In the genomic region with DNA sequence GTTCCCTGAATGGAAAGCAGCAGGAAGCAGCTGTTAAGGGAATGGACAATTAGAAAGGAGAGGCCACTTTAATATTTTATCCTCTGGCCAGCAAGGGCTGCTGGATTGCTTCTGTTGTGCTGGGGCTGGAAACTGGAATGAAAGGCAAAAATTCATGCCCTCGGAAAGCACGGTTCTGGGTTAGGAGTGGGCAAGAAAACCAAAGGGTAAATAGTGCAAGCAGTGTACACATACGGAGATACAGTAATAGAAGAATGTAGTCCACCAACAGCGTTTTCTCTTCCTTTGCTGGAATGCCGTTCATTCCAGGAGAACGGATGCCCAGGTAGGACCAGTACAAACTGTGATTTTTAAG, we compare ENCODE assay signal across 9 mouse cellular contexts. TPM values are rescaled to one million over a fixed set of nuclear protein-coding genes. Genes with fewer than 3 reads are reported as not detected.
A peak's percentile ranks its signal among the peaks of the same experiment; 100 is the strongest.
DNase-seq lines count a peak whose midpoint lies in the region; ATAC-seq and TF ChIP-seq lines count a peak whose summit lies in the region.
"Had no signal": no experiment of that assay in that cellular context is flagged by ENCODE, and none has a peak within 500 bp of the region (broad histone marks: within the 10 kb centered on the region; RNA-seq: fewer than 3 reads in every experiment).

No protein-coding gene starts in this region.

- no peak for ATAC-seq in kidney, embryonic 15.5 days (replicated peaks; ENCODE audit: low FRiP score)
- ATAC-seq in forebrain, postnatal 0 days = no peak
- peak; percentile 63; the same call in 1 of the 2 replicates for ATAC-seq in midbrain, embryonic 16.5 days

- no peak for TF ChIP-seq POLR2A in kidney, adult 2 months (IDR thresholded peaks at IDR 0.05; ENCODE audit: low read depth, low read length)
- TF ChIP-seq POLR2A in embryonic fibroblast, embryonic 13.5 days (IDR thresholded peaks at IDR 0.05; ENCODE audit: low read depth, low read length) = no peak

- no peaks in the 10 kb centered on the region for H3K36me3 ChIP-seq in kidney, embryonic 15.5 days
- H3K36me3 ChIP-seq in kidney, adult 2 months (ENCODE audit: control insufficient read depth, insufficient read depth, low read length) = no peaks in the 10 kb centered on the region
- no peaks in the 10 kb centered on the region for H3K36me3 ChIP-seq in forebrain, postnatal 0 days (ENCODE audit: insufficient read depth)
- H3K36me3 ChIP-seq in midbrain, embryonic 16.5 days (ENCODE audit: control insufficient read depth, insufficient read depth, low read length) = no peaks in the 10 kb centered on the region
- H3K36me3 ChIP-seq: G1E; liver, embryonic 15.5 days had no signal

- 69% methylated on average over 6 of the region's 6 CpGs for WGBS in kidney, embryonic 15.5 days
- 59% methylated on average over 6 of the region's 6 CpGs for WGBS in kidney, adult 2 months
- 51% methylated on average over 6 of the region's 6 CpGs for WGBS in forebrain, postnatal 0 days
- 71% methylated on average over 6 of the region's 6 CpGs for WGBS in midbrain, embryonic 16.5 days

- H3K4me1 ChIP-seq in kidney, embryonic 15.5 days = peaks cover 40% of the 10 kb centered on the region
- H3K4me1 ChIP-seq in kidney, adult 2 months (ENCODE audit: control insufficient read depth, insufficient read depth, low read length) = no peaks in the 10 kb centered on the region
- H3K4me1 ChIP-seq in embryonic fibroblast, embryonic 13.5 days (ENCODE audit: control insufficient read depth, insufficient read depth, low read length) = peaks cover 2% of the 10 kb centered on the region; the same call in 1 of the 2 replicates
- peaks cover 5% of the 10 kb centered on the region; the same call in 1 of the 2 replicates for H3K4me1 ChIP-seq in forebrain, postnatal 0 days (ENCODE audit: insufficient read depth)
- no peaks in the 10 kb centered on the region for H3K4me1 ChIP-seq in midbrain, embryonic 16.5 days (ENCODE audit: control insufficient read depth, insufficient read depth, low read length)
- H3K4me1 ChIP-seq: liver, embryonic 15.5 days had no signal

- H3K4me3 ChIP-seq in kidney, embryonic 15.5 days (replicated peaks) = no peak overlapping the region
- no peak overlapping the region for H3K4me3 ChIP-seq in kidney, adult 2 months (ENCODE audit: insufficient read depth, low read depth, low read length)
- H3K4me3 ChIP-seq in embryonic fibroblast, embryonic 13.5 days (ENCODE audit: insufficient read depth, low read length) = no peak overlapping the region
- no peak overlapping the region for H3K4me3 ChIP-seq in forebrain, postnatal 0 days (ENCODE audit: low read depth, low read length)
- no peak overlapping the region for H3K4me3 ChIP-seq in midbrain, embryonic 16.5 days (ENCODE audit: low read depth, low read length)
- H3K4me3 ChIP-seq: liver, embryonic 15.5 days had no signal

- H3K27ac ChIP-seq in kidney, embryonic 15.5 days = peak overlapping the region; percentile 57
- no peak overlapping the region for H3K27ac ChIP-seq in kidney, adult 2 months (ENCODE audit: insufficient read depth, low read depth, low read length)
- peak overlapping the region; percentile 30; the same call in 1 of the 2 replicates for H3K27ac ChIP-seq in embryonic fibroblast, embryonic 13.5 days (ENCODE audit: insufficient read depth, low read length)
- peak overlapping the region; percentile 54 for H3K27ac ChIP-seq in forebrain, postnatal 0 days (ENCODE audit: low read depth, low read length)
- no peak overlapping the region for H3K27ac ChIP-seq in midbrain, embryonic 16.5 days (ENCODE audit: low read length)
- H3K27ac ChIP-seq: liver, embryonic 15.5 days had no signal

- no peak for DNase-seq in kidney, adult 2 months
- no peak for DNase-seq in forebrain, postnatal 0 days
- no peak for DNase-seq in MN1 (ENCODE audit: low spot score)
- no peak for DNase-seq in spleen, postnatal 36 days (ENCODE audit: low spot score in 2 of 2)

- H3K9ac ChIP-seq in kidney, embryonic 15.5 days = no peak overlapping the region
- H3K9ac ChIP-seq in forebrain, postnatal 0 days = no peak overlapping the region
- no peak overlapping the region for H3K9ac ChIP-seq in midbrain, embryonic 16.5 days (ENCODE audit: low read depth, low read length)
- H3K9ac ChIP-seq: liver, embryonic 15.5 days had no signal

- H3K9me3 ChIP-seq in kidney, embryonic 15.5 days (replicated peaks) = no peaks in the 10 kb centered on the region
- H3K9me3 ChIP-seq in forebrain, postnatal 0 days (ENCODE audit: low read length) = no peaks in the 10 kb centered on the region
- no peaks in the 10 kb centered on the region for H3K9me3 ChIP-seq in midbrain, embryonic 16.5 days (replicated peaks; ENCODE audit: control insufficient read depth, low read length, poor library complexity, severe bottlenecking)
- H3K9me3 ChIP-seq: G1E; liver, embryonic 15.5 days had no signal

- H3K27me3 ChIP-seq in kidney, embryonic 15.5 days = no peaks in the 10 kb centered on the region
- H3K27me3 ChIP-seq in kidney, adult 2 months (replicated peaks; ENCODE audit: control insufficient read depth, insufficient read depth, low read length) = no peaks in the 10 kb centered on the region
- no peaks in the 10 kb centered on the region for H3K27me3 ChIP-seq in forebrain, postnatal 0 days (ENCODE audit: insufficient read depth, low read length)
- H3K27me3 ChIP-seq in midbrain, embryonic 16.5 days (ENCODE audit: control insufficient read depth, insufficient read depth, low read depth, low read length) = no peaks in the 10 kb centered on the region
- H3K27me3 ChIP-seq: liver, embryonic 15.5 days had no signal

- TF ChIP-seq CTCF in kidney, adult 2 months (conservative IDR thresholded peaks at IDR 0.05; ENCODE audit: insufficient read depth, insufficient read length, low read depth, low read length) = no peak
- TF ChIP-seq CTCF in embryonic fibroblast, embryonic 13.5 days (IDR thresholded peaks at IDR 0.05; ENCODE audit: borderline replicate concordance, insufficient read depth, low read length) = no peak
- no peak for TF ChIP-seq CTCF in forebrain, postnatal 0 days (IDR thresholded peaks at IDR 0.05; ENCODE audit: low read depth)

- no peak overlapping the region for H3K4me2 ChIP-seq in kidney, embryonic 15.5 days
- no peak overlapping the region for H3K4me2 ChIP-seq in forebrain, postnatal 0 days (ENCODE audit: low read depth)
- H3K4me2 ChIP-seq in midbrain, embryonic 16.5 days (ENCODE audit: low read length) = no peak overlapping the region
- H3K4me2 ChIP-seq: liver, embryonic 15.5 days had no signal

RNA-seq across cellular contexts. Expression of a gene that starts 50.8 kb away (rescaled TPM):
- 108 and 109 TPM in 2 replicates for polyA plus RNA-seq in kidney, embryonic 15.5 days (2015; fragmentation: Nextera tagmentation; extraction: Ambion mirVana)
- 79.8 and 80.8 TPM in 2 replicates for polyA plus RNA-seq in kidney, adult 2 months (2012; rRNA removed)
- polyA plus RNA-seq in embryonic fibroblast, embryonic 13.5 days (2011; ENCODE audit: insufficient read length, low read depth, missing spikeins) = 138 and 172 TPM in 2 replicates
- 143 and 212 TPM in 2 replicates for total RNA-seq in forebrain, postnatal 0 days (2014; rRNA removed)
- polyA plus RNA-seq in forebrain, postnatal 0 days (2015; fragmentation: Nextera tagmentation; extraction: Ambion mirVana) = 132 and 175 TPM in 2 replicates
- 161 and 169 TPM in 2 replicates for polyA plus RNA-seq in midbrain, embryonic 16.5 days (2015; fragmentation: Nextera tagmentation; extraction: Ambion mirVana)

Comparison
In these comparisons a context has a peak if more than half of its experiments do, and no peak if none do; other contexts are left out.
1. H3K27ac ChIP-seq: peak in kidney, embryonic 15.5 days (single experiment), embryonic fibroblast, embryonic 13.5 days (single experiment) and forebrain, postnatal 0 days (single experiment); none in kidney, adult 2 months (single experiment) and midbrain, embryonic 16.5 days (single experiment).